Mouse (Mus musculus) mouse embryonic stem cell (cell line): ENCODE measurements around the gene 6430571L13Rik.

ENCODE experiments used
- in situ Hi-C, 2 experiments: fragments of 300-500 bp; cut with MboI; formaldehyde crosslinking; loops; 1 replicate in 1 of 2; 3 replicates in 1 of 2; pipeline ENCODE4 v1.14.3; 2019 to 2020; ENCODE audit warnings: low sequenced_read_pairs in 2 of 2, low pct_unique_long_range_greater_than_20kb in 1 of 2, mixed read lengths in 1 of 2; ENCODE audit not compliant: unreplicated experiment in 1 of 2

Gene 6430571L13Rik

DNA sequence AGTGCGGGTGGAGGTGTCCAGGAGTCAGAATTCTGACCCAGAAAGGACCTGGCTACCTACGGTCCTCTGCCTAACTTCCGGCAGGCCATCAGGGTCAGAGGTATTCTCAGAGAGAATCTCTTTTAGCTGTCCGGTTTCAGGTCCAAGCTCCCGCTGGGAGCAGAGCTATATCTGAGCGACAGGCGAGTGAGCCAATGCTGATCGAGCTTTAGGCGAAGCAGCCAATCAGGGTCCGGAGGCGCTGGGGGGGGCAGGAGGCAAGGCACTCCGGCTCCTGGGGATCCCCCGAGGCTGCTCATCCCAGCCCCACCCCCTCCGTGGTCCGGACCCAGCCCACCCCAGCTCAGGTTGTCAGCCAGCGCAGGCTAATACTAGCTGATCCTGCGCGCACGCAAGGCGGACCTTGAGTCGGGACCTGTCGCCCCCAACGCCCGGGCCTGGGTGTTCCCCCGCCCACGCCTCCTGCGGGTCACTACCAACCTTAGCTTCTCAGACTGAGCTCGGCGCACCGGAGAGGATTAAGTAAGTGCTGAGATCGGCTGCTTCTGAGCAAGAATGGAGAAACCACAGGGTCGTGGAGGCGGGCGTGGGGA, at the start of gene 6430571L13Rik:
Gene 6430571L13Rik (plus strand): TSS at position 336 of the 593 bp plus-strand sequence.
- in situ Hi-C loops, result loop anchor here in 1 of 2 experiments (10.0 kb wide), 1 partner anchor 96 kb away; no protein-coding TSS in a partner anchor

- in situ Hi-C loops, result loop anchor here in 1 of 2 experiments (5.0 to 10.0 kb wide), 2 partner anchors 64 to 389 kb away; no protein-coding TSS in a partner anchor
These were observed 49.5 kb upstream of the 6430571L13Rik start for GRCm38 (mm10) chr9:107290897-107291296.

GRCm38 (mm10) chr9:107294249-107294648, 46.2 kb upstream of the 6430571L13Rik start:
- in situ Hi-C loops, result loop anchor here in 1 of 2 experiments (5.0 to 10.0 kb wide), 2 partner anchors 61 to 392 kb away; no protein-coding TSS in a partner anchor

DNA sequence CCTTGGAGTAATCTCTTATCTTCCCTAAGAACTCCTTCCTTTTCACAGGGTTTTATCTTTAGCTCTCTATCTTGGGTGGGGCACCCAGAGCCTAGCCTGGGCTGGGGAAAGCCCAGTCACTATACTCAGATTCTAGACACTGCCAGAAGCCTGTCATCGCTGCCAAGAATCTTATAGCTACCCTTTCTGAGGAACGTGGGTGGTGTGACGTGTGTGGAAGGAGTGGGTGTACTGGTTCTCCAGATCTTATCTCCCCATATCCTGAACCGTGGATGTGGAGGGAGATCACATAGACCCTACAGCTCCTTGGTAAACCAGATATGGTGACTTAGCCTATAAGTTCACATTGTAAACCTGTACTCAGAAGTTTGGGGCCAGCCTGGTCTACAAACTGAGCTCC, 44.8 kb upstream of the 6430571L13Rik start:
- in situ Hi-C loops, result loop anchor here (5.0 to 10.0 kb wide), 3 partner anchors 37 to 59 kb away; partner anchors contain the start of gene Hemk1 (in 1 of the 2)

DNA sequence AAGGTAGTCTGAATTCAATTTTAAA, 44.6 kb upstream of the 6430571L13Rik start, which contains the start of gene Cish:
Gene Cish (plus strand): TSS at position 11 of the 25 bp plus-strand sequence.
- in situ Hi-C loops, result loop anchor here (5.0 to 10.0 kb wide), 3 partner anchors 36 to 59 kb away; partner anchors contain the start of gene Hemk1 (in 1 of the 2)

DNA sequence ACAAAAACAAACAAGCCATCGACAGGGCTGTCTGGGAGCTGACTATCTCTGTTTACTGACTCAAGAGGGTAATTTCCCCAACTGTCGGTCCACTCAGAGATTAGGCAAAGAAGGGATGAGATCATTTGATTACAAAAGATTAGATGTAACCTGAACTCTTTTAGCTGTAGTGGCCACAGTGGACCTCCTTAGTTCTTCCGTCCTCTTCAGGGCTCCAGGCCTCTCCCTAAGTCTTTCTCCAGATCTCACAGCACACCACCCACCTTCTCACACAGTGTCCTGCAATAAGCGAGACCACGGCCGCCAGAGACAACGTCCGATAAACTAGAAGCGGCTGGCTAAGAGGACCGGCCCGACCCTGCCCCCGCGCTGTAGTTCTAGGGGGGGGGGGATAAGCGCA, 44.4 kb upstream of the 6430571L13Rik start:
- in situ Hi-C loops, result loop anchor here (5.0 to 10.0 kb wide), 3 partner anchors 36 to 59 kb away; partner anchors contain the start of gene Hemk1 (in 1 of the 2)

DNA sequence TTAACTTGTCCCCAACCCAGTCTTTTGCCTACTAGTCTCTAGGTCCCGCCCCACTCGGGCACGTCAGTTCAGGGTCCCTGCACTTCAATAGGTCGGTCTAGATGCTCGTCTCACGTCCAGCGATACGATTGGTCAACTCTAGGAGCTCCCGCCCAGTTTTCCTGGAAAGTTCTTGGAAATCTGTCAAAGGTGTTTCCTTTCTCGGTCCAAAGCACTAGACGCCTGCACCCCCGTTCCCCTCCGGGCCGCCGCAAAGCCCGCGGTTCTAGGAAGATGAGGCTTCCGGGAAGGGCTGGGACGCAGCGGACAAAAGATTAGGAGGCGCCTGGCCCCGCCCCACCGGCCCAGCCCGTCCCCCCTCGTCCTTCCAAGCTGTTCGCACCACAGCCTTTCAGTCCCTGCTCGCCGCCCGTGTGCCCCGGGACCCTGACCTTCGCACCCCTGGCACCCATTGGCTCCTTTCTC, 43.9 kb upstream of the 6430571L13Rik start:
- in situ Hi-C loops, result loop anchor here (5.0 to 10.0 kb wide), 3 partner anchors 36 to 58 kb away; partner anchors contain the start of gene Hemk1 (in 1 of the 2)

GRCm38 (mm10) chr9:107297059-107297458, 43.3 kb upstream of the 6430571L13Rik start:
- in situ Hi-C loops, result loop anchor here (5.0 to 10.0 kb wide), 3 partner anchors 35 to 58 kb away; partner anchors contain the start of gene Hemk1 (in 1 of the 2)

GRCm38 (mm10) chr9:107297658-107298057, 42.7 kb upstream of the 6430571L13Rik start:
- in situ Hi-C loops, result loop anchor here (5.0 to 10.0 kb wide), 3 partner anchors 35 to 57 kb away; partner anchors contain the start of gene Hemk1 (in 1 of the 2)

DNA sequence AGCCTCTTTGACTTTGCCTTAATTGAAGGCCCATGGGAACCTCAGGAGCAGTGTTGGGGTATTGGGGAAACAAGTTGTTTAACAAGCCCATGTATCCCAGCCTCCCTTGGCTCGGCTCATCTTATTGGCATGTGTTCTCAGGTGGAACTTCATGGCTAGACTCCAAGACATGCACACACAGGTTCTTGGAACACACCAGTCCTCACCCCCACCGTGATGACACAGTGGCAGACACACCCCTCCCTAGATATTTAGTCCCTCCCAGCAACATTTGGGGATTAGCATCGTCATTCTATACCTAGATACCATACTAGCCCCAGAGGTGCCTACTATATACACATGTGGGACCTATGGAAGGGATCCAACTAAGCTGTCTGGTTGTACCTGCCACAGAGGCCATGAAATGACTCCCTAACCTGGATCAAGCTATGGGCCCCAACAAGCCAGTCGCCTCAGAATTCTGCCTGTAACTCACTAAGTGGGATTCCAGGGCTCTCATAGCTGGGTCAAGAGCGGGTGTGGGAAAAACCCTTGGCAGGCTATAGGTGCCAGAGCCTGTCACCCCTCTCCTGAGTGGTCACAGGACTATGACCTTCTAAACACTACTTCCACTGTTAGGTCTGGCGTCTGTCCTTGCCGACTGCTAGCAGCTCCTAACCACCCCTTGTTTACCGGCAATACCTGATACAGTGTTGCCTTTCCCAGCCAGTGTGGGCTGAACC, 42.2 kb upstream of the 6430571L13Rik start:
- in situ Hi-C loops, result loop anchor here (5.0 to 10.0 kb wide), 3 partner anchors 34 to 57 kb away; partner anchors contain the start of gene Hemk1 (in 1 of the 2)

DNA sequence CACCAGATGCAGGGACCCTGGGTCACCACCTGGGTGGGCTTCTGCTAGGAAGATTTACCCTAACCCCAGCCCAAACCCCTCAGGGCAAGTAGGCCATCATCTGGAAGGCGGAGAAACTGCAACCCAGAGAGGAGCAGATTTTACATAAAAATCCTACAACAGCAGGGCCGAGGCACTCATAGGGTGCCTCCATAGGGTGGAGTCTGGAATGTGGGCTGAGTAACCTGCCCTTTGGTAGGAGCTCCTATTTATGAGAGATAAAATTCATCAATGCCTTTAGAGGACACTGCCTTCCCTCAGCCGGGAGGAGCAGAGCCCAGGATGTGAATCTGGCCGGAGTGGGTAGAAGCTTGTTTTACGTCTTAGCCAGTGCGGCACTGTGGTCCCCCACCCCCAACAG, 41.5 kb upstream of the 6430571L13Rik start:
- in situ Hi-C loops, result loop anchor here (5.0 to 10.0 kb wide), 3 partner anchors 33 to 56 kb away; partner anchors contain the start of gene Hemk1 (in 1 of the 2)

- in situ Hi-C loops, result loop anchor here (5.0 to 10.0 kb wide), 3 partner anchors 33 to 55 kb away; partner anchors contain the start of gene Hemk1 (in 1 of the 2)
These were observed 40.6 kb upstream of the 6430571L13Rik start for GRCm38 (mm10) chr9:107299783-107300182.

GRCm38 (mm10) chr9:107300224-107300973, 40.0 kb upstream of the 6430571L13Rik start:
- in situ Hi-C loops, result no loop called here

- in situ Hi-C loops, result no loop called here
These were observed 38.7 kb upstream of the 6430571L13Rik start for GRCm38 (mm10) chr9:107301554-107302331.

DNA sequence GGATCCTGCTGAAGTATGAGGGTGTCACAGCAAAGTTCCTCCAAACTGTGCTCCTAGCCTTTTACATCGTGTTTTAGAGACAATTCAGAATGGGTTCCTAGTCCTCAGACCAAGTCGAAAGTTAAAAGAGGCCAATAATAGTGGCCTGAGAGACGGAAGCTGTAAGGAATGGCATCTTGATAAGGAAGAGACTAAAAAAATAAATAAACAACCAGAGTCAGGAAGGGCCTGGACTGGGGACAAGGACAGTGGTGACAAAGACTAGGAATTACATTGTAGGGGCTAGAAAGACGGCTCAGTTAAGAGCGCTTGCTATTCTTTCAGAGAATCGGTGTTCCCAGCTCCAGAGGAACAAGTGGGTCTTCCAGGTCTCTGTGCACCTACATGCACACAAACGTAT, 37.8 kb upstream of the 6430571L13Rik start:
- in situ Hi-C loops, result no loop called here

DNA sequence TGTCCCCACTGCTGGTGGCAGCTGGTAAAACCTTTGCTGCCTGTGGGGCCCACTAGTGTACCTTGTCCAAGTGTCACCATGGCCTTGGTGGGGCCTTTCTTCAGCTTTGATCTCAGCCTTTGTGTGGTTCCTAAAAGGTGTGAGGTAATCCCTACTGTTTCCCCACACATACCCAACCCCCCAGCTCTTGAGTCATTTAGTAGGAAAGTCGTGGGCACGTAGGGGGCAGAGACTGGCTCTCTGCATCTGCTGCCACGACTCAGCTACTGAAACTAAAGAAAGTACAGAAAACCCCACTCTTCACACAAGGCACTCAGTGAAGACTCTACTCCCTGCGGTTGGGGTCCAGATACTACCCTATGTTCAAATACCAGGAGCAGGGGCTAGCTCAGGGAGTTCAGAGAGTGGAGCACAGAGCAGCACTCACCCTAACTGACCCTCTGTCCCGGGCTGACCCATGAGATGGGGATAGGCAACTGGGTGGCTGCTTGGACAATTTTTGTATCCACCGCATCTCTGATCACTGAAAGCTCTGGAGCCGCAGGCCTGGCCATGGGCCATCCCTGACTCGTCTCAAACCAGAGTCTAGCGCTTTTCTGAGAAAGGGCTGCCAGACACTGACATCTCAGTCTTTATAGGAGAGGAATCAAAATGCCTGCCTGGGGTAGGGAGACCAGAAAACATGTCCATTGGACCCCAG, 37.1 kb upstream of the 6430571L13Rik start:
- in situ Hi-C loops, result no loop called here

- in situ Hi-C loops, result no loop called here
These were observed 36.5 kb upstream of the 6430571L13Rik start for GRCm38 (mm10) chr9:107303900-107304299.
